Mouse (Mus musculus): Measurements from ENCODE around the gene Abcb10. TPM values are rescaled to one million over a fixed set of nuclear protein-coding genes. Genes with fewer than 3 reads are reported as not detected.
A peak's percentile ranks its signal among the peaks of the same experiment; 100 is the strongest.
"Not testable (repeated sequence)": the region's sequence is repeated elsewhere in the genome, so short reads cannot be mapped to it uniquely, and the experiment has no call there.

Abcb10 gene
- polyA plus RNA-seq, 1 experiment from 2014 or later: 18.4 TPM

DNA sequence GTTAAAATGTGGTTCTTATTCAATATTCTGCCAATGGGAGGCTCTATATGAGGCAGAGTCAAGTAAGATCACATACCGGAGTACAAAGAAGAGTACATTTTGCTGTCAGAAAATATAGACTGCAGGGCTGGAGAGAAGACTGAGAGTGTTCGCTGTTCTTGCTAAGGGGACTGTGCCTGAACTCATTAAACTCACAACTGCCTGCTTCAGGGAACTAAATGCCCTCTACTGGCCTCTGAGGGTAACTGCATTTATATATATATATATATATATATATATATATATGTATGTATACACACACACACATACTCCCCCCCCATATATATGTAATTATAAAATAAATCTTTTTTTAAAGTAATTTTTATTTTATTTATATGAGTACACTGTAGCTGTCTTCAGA is 16.0 kb downstream of the Abcb10 start:
- H3K9me3 ChIP-seq (ENCODE audit: control insufficient read depth, low read length): no peaks in the 10 kb centered on the region
- WGBS: 70% methylated on average over 2 of the region's 2 CpGs
- no peak for ATAC-seq (ENCODE audit: low FRiP score, low TSS enrichment)
- no peaks in the 10 kb centered on the region for H3K27me3 ChIP-seq (ENCODE audit: control insufficient read depth, insufficient read depth, low read length)
- H3K36me3 ChIP-seq (ENCODE audit: control insufficient read depth, insufficient read depth, low read length): peaks cover 49% of the 10 kb centered on the region
- H3K4me1 ChIP-seq (ENCODE audit: control insufficient read depth, insufficient read depth, low read length): no peaks in the 10 kb centered on the region
- H3K27ac ChIP-seq (replicated peaks; ENCODE audit: low read depth, low read length): no peak overlapping the region
- H3K9ac ChIP-seq (replicated peaks; ENCODE audit: low read length): no peak overlapping the region
- DNase-seq: peak; percentile 74
- no peak overlapping the region for H3K4me2 ChIP-seq (ENCODE audit: low read length)
- H3K4me3 ChIP-seq (replicated peaks; ENCODE audit: low read depth, low read length): no peak overlapping the region

DNA sequence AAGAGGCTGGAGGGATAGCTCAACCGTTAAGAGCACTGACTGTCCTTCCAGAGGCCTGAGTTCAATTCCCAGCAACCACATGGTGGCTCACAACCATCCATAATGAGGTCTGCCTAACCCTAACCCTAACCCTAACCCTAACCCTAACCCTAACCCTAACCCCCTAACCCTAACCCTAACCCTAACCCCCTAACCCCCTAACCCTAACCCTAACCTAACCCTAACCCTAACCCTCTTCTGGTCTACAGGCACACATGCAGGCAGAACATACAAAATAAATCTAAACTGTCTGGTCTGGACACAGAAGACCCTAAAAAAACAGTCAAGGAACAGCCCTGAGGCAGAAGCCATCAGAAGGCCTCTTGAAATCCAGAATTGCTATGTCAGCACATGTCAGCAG is 21.6 kb downstream of the Abcb10 start:
- no peaks in the 10 kb centered on the region for H3K9me3 ChIP-seq (ENCODE audit: control insufficient read depth, low read length)
- DNase-seq (no peak), ATAC-seq (ENCODE audit: low FRiP score, low TSS enrichment) (no peak)
- H3K4me1 ChIP-seq (ENCODE audit: control insufficient read depth, insufficient read depth, low read length): no peaks in the 10 kb centered on the region
- H3K27me3 ChIP-seq (ENCODE audit: control insufficient read depth, insufficient read depth, low read length): no peaks in the 10 kb centered on the region
- no peak overlapping the region for H3K27ac ChIP-seq (replicated peaks; ENCODE audit: low read depth, low read length)
- WGBS: 73% methylated on average over 1 of the region's 1 CpGs
- no peak overlapping the region for H3K4me3 ChIP-seq (replicated peaks; ENCODE audit: low read depth, low read length)
- no peak overlapping the region for H3K9ac ChIP-seq (replicated peaks; ENCODE audit: low read length)
- H3K4me2 ChIP-seq (ENCODE audit: low read length): no peak overlapping the region
- H3K36me3 ChIP-seq (ENCODE audit: control insufficient read depth, insufficient read depth, low read length): peaks cover 74% of the 10 kb centered on the region

GRCm38 (mm10) chr8:123960556-123960955 is 22.4 kb downstream of the Abcb10 start:
- not testable (repeated sequence) for H3K9me3 ChIP-seq (ENCODE audit: control insufficient read depth, low read length); ATAC-seq (ENCODE audit: low FRiP score, low TSS enrichment); H3K27me3 ChIP-seq (ENCODE audit: control insufficient read depth, insufficient read depth, low read length); H3K9ac ChIP-seq (replicated peaks; ENCODE audit: low read length); DNase-seq; H3K4me2 ChIP-seq (ENCODE audit: low read length); H3K27ac ChIP-seq (replicated peaks; ENCODE audit: low read depth, low read length); H3K4me3 ChIP-seq (replicated peaks; ENCODE audit: low read depth, low read length); H3K4me1 ChIP-seq (ENCODE audit: control insufficient read depth, insufficient read depth, low read length)
- 82% methylated on average over 5 of the region's 5 CpGs for WGBS
- H3K36me3 ChIP-seq (ENCODE audit: control insufficient read depth, insufficient read depth, low read length): peaks cover 72% of the 10 kb centered on the region

DNA sequence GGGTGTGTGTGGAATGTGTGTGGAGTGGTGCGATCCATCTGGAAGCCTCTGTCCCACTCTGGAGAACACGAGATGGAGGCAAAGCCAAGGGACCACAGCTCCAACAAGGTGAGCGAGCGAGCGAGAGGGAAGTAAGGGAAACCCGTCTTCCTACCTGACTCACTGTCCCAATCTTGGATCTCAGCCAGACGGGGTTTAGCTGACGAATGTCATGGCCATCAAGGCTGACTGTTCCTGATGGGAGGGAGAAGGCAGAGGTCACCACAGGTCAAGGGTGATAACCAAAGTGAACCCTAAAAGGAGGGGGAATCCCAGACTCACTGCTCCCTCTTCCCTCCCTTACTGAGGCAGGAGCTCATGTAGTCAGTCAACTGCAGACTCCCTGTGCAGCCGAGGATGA is 22.9 kb downstream of the Abcb10 start:
- Histone ChIP-seq H3K9ac (replicated peaks; ENCODE audit: low read length) (no peak overlapping the region), H3K4me3 (replicated peaks; ENCODE audit: low read depth, low read length) (no peak overlapping the region), H3K27me3 (ENCODE audit: control insufficient read depth, insufficient read depth, low read length) (no peaks in the 10 kb centered on the region), H3K4me2 (ENCODE audit: low read length) (no peak overlapping the region), H3K9me3 (ENCODE audit: control insufficient read depth, low read length) (no peaks in the 10 kb centered on the region), H3K36me3 (ENCODE audit: control insufficient read depth, insufficient read depth, low read length) (peaks cover 72% of the 10 kb centered on the region), H3K4me1 (ENCODE audit: control insufficient read depth, insufficient read depth, low read length) (no peaks in the 10 kb centered on the region), H3K27ac (replicated peaks; ENCODE audit: low read depth, low read length) (no peak overlapping the region)
- WGBS: 88% methylated on average over 9 of the region's 9 CpGs
- DNase-seq (no peak), ATAC-seq (ENCODE audit: low FRiP score, low TSS enrichment) (no peak)

- WGBS: 96% methylated on average over 6 of the region's 6 CpGs
- H3K4me2 ChIP-seq (ENCODE audit: low read length): no peak overlapping the region
- ATAC-seq (ENCODE audit: low FRiP score, low TSS enrichment) (no peak), DNase-seq (no peak)
- no peak overlapping the region for H3K4me3 ChIP-seq (replicated peaks; ENCODE audit: low read depth, low read length)
- no peaks in the 10 kb centered on the region for H3K9me3 ChIP-seq (ENCODE audit: control insufficient read depth, low read length)
- peaks cover 71% of the 10 kb centered on the region for H3K36me3 ChIP-seq (ENCODE audit: control insufficient read depth, insufficient read depth, low read length)
- no peak overlapping the region for H3K9ac ChIP-seq (replicated peaks; ENCODE audit: low read length)
- no peak overlapping the region for H3K27ac ChIP-seq (replicated peaks; ENCODE audit: low read depth, low read length)
- no peaks in the 10 kb centered on the region for H3K4me1 ChIP-seq (ENCODE audit: control insufficient read depth, insufficient read depth, low read length)
- no peaks in the 10 kb centered on the region for H3K27me3 ChIP-seq (ENCODE audit: control insufficient read depth, insufficient read depth, low read length)
Measured at GRCm38 (mm10) chr8:123959473-123959872, 23.4 kb downstream of the Abcb10 start.

DNA sequence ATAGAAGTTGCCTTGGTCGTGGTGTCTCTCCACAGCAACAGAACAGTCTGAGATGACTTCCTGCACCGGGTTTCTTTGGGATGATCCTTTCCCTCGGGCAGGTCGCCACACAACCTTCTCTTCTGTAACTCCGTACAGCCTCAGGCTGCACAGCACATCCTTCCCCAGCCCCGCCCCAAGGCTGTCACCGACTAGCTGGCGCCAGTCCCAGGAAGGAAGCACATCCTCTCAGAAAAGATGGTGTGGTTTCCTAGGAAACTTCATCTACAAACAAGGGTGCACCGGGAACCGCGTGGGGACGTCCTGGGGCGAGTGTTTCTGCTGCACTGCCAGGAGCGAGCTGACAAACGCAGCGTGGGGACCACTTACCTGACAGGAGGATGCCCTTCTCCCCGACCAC is 24.8 kb downstream of the Abcb10 start:
- WGBS: 85% methylated on average over 17 of the region's 17 CpGs
- H3K36me3 ChIP-seq (ENCODE audit: control insufficient read depth, insufficient read depth, low read length): peaks cover 72% of the 10 kb centered on the region
- no peaks in the 10 kb centered on the region for H3K4me1 ChIP-seq (ENCODE audit: control insufficient read depth, insufficient read depth, low read length)
- H3K4me3 ChIP-seq (replicated peaks; ENCODE audit: low read depth, low read length): no peak overlapping the region
- no peak overlapping the region for H3K9ac ChIP-seq (replicated peaks; ENCODE audit: low read length)
- no peaks in the 10 kb centered on the region for H3K9me3 ChIP-seq (ENCODE audit: control insufficient read depth, low read length)
- DNase-seq: no peak
- no peak overlapping the region for H3K4me2 ChIP-seq (ENCODE audit: low read length)
- H3K27me3 ChIP-seq (ENCODE audit: control insufficient read depth, insufficient read depth, low read length): no peaks in the 10 kb centered on the region
- ATAC-seq (ENCODE audit: low FRiP score, low TSS enrichment): no peak
- H3K27ac ChIP-seq (replicated peaks; ENCODE audit: low read depth, low read length): no peak overlapping the region

GRCm38 (mm10) chr8:123954246-123954645 is 28.7 kb downstream of the Abcb10 start:
- Histone ChIP-seq H3K27ac (replicated peaks; ENCODE audit: low read depth, low read length) (no peak overlapping the region), H3K4me2 (ENCODE audit: low read length) (no peak overlapping the region), H3K9me3 (ENCODE audit: control insufficient read depth, low read length) (no peaks in the 10 kb centered on the region), H3K27me3 (ENCODE audit: control insufficient read depth, insufficient read depth, low read length) (no peaks in the 10 kb centered on the region), H3K4me3 (replicated peaks; ENCODE audit: low read depth, low read length) (no peak overlapping the region), H3K9ac (replicated peaks; ENCODE audit: low read length) (no peak overlapping the region), H3K4me1 (ENCODE audit: control insufficient read depth, insufficient read depth, low read length) (peaks cover 5% of the 10 kb centered on the region; the same call in 1 of the 2 replicates), H3K36me3 (ENCODE audit: control insufficient read depth, insufficient read depth, low read length) (peaks cover 54% of the 10 kb centered on the region)
- WGBS: 88% methylated on average over 8 of the region's 8 CpGs
- no peak for ATAC-seq (ENCODE audit: low FRiP score, low TSS enrichment)
- no peak for DNase-seq

DNA sequence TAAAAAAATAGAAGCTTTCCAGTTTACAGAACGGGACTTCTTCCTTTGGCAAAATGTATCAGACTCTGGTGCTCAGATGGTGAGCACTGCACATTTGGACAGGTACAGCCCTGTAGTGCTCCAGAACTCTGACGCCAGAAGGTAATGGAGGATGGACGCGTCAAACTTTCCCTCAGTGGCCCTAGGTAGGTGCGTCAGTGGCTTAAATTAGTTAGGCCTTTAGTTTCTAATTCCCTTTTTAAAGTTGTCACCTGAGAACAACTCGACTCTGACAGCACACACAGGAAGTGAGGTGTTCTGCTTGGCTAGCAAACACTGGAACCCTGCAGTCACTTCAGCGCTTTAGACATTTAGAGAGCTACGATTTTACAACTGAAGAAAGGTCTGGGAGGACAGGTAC is 29.2 kb downstream of the Abcb10 start:
- no peak overlapping the region for H3K4me2 ChIP-seq (ENCODE audit: low read length)
- no peak overlapping the region for H3K27ac ChIP-seq (replicated peaks; ENCODE audit: low read depth, low read length)
- H3K9me3 ChIP-seq (ENCODE audit: control insufficient read depth, low read length): no peaks in the 10 kb centered on the region
- no peak overlapping the region for H3K9ac ChIP-seq (replicated peaks; ENCODE audit: low read length)
- ATAC-seq (ENCODE audit: low FRiP score, low TSS enrichment): no peak
- H3K36me3 ChIP-seq (ENCODE audit: control insufficient read depth, insufficient read depth, low read length): peaks cover 48% of the 10 kb centered on the region
- no peak overlapping the region for H3K4me3 ChIP-seq (replicated peaks; ENCODE audit: low read depth, low read length)
- peaks cover 5% of the 10 kb centered on the region; the same call in 1 of the 2 replicates for H3K4me1 ChIP-seq (ENCODE audit: control insufficient read depth, insufficient read depth, low read length)
- 89% methylated on average over 8 of the region's 8 CpGs for WGBS
- DNase-seq: no peak
- H3K27me3 ChIP-seq (ENCODE audit: control insufficient read depth, insufficient read depth, low read length): no peaks in the 10 kb centered on the region

- Histone ChIP-seq H3K9me3 (ENCODE audit: control insufficient read depth, low read length) (no peaks in the 10 kb centered on the region), H3K27ac (replicated peaks; ENCODE audit: low read depth, low read length) (0 out of 2 replicates have a peak overlapping the region, but pooled peaks have one; percentile 85), H3K4me3 (replicated peaks; ENCODE audit: low read depth, low read length) (peak overlapping the region; percentile 80), H3K9ac (replicated peaks; ENCODE audit: low read length) (peak overlapping the region; percentile 84), H3K36me3 (ENCODE audit: control insufficient read depth, insufficient read depth, low read length) (peaks cover 32% of the 10 kb centered on the region), H3K27me3 (ENCODE audit: control insufficient read depth, insufficient read depth, low read length) (no peaks in the 10 kb centered on the region), H3K4me2 (ENCODE audit: low read length) (peak overlapping the region; percentile 96), H3K4me1 (ENCODE audit: control insufficient read depth, insufficient read depth, low read length) (peaks cover 9% of the 10 kb centered on the region)
- ATAC-seq (ENCODE audit: low FRiP score, low TSS enrichment): no peak
- WGBS: 34% methylated on average over 10 of the region's 10 CpGs
- DNase-seq: peak; percentile 76
Measured at GRCm38 (mm10) chr8:123950077-123950802, 32.7 kb downstream of the Abcb10 start.
